Mouse (Mus musculus): ENCODE measurements at regions not wholly inside any gene's neighbourhood (a gene's known extent, or its start where the extent isn't known, plus 50 kb on each side); places are given as distances from the start of the nearest gene placed in this dataset.

DNA sequence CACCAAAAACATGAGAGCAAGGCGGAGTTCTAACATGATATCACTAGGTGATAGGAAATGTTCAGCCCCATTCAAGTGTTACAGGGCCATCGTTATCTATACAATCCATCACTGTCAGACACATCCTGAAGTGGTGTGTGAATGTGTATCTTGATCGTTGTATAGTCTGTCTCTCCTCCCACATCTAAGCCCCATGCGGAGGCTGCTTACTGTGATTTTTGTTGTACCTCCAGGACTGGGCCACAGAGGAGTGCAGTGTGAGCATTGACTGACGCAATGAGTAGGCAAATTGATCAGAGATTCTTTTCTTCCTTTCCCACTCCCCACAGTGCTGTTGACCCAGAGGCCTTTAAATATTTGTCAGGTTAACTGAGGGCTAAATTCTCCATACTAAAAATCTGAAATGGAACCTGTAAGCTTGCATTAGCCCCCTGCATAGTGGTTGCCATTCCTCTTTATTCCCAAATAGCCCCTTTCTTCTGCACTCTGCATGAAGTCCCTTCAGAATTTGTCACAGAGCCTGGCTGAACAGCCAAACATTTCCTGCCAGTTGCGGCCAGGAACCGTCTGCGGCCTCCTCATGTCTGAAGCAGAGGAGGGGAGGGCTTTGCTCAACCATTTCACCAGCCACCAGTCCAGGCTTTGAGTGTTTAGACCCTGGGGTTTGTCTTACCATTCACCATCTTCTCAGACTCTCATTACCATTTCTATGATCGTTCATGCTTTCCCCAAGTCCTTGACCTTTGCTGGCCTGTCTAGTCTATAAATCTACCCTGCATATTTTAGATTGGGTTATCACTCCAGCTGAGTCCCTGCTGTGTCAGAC is 119.3 kb downstream of the Ttc8 start:
- no peak for DNase-seq (ENCODE audit: low read depth, low spot score)

DNA sequence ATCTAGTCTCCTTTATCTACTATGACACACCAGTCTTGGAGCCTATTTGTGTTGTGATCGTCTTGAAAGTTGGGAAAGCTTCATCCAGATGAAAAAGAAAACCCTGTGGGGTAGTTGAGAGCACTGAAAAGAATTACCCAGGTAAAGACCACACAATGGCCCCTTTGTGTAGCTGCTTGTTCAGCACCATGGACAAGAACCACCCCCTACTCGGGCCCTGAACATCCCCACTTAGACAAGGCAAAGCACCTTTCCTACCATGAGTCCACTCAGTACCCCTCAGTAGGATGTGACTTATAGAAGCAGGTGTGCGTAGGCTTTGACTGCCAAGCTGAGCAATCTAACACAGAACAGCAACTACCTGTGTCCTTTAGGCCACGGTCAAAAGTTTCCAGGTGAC is 121.2 kb downstream of the Ttc8 start:
- no peak for DNase-seq (ENCODE audit: low read depth, low spot score)

DNA sequence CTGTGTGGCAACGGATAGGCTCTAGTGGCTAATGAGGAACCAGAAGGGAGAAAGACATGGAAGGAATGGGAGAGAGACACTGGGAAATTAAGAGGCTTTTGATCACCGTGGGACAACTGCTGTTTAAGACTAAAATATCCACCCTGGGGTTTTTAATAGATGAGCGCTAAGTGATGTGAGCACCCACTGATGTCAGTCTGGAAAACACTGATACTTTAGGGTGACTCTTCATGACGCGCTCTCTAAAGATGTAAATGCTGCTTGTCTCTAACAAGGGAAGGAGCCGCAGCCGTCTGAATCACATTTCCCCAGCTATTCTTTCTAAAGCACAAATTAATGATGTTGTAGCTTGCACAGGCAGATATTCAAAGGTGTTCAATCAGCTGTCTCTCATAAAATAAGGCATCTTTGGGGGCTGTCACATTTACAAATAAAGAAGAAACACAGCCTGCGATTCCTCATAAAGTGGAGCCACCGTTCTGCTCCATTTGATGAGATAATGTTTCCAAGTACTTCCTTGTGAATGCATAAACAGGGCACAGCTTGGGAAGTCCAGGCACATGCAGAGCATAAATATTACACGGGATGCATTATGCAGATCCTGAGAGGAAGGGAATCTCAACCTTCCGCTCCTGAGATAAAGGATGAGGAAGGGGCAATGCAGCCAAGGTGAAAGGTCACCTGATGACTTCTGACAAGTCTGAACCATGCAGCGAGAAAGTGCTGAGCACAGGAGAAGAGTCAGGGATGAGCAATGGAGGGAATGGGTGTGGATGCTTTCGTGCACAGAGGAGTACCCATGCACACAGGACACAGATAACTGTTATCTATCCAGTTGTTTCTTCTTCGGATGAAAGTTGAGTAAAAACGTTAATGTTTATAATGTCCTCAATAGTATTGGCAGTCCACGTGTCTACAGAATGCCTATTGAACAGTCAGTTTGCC is 122.8 kb downstream of the Ttc8 start:
- DNase-seq (ENCODE audit: low read depth, low spot score) = no peak

DNA sequence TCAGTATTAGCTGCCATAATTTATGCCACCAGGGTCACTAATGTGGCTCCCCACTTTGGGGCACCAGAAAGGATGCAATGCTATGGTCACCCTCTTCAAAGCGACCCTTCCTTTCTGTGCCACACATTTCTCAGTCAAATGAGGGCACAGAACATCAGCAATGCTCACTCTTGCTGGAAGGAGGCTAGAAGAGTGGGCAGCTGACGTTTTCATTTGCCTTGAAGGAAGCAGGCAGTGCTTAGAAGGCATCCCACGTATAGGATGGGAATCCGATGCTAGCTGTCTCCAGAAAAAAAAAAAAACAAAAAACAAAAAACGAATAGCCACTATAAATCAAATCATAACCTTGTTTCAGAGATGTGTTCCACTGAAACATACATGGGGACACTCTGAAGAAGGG is 124.1 kb downstream of the Ttc8 start:
- no peak for DNase-seq (ENCODE audit: low read depth, low spot score)

DNA sequence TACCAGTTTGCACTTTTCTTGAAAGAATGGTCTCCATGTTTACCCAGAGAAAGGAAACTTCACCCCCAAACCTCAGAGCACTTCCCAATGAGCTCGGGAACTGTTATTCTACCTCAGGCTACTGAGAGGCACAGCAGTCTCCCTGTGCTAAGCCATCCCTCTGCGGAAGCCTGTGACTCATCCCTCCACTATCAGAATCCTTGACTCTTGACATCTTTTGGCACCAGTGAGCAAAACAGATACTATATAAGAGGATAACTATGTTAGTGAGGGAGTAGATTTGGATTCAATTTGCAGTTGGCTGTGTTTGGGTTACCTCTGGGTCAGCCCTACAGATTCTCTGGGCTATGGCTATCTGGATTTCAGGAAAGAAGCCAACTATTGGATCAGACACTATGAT is 130.1 kb downstream of the Ttc8 start:
- no peak for DNase-seq (ENCODE audit: low read depth, low spot score)

DNA sequence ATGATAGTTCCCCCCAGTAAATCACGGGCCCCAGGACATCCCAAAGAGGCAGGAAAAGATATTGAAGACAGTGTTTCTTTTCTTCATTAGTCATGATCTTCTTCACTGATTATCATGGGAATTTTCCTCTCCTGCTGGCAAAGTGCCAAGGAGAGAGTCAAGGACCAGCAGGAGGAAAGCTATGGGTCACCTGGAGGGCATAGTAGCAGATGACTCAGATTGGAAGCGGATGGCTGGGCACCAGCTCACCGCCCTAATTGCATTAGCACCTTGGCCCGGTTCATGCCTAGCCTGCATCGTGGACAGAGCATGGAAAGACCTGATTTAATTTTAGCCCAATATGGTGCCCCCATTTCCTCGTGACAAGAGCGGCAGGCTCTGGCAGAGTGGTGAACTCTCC is 132.2 kb downstream of the Ttc8 start:
- DNase-seq (ENCODE audit: low read depth, low spot score) = no peak

DNA sequence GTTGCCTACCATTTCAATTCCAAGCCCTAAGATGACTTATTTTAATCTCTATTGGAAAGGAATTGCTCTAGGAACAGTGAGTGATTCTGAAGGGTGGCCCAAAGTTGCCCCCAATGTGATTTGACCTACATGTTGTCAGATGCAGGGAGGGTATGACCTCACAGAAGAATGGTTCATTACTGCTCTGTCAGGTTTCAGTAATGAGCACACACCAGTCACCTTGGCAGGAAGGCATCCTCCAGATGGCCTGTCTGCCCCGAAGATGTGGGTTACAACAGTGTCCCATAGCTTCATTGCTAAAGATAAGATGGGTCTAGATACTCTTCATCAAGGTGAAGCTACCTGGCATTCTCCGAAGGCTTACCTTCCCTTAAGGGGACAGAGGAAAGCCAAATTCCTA is 137.1 kb downstream of the Ttc8 start:
- no peak for DNase-seq (ENCODE audit: low read depth, low spot score)

DNA sequence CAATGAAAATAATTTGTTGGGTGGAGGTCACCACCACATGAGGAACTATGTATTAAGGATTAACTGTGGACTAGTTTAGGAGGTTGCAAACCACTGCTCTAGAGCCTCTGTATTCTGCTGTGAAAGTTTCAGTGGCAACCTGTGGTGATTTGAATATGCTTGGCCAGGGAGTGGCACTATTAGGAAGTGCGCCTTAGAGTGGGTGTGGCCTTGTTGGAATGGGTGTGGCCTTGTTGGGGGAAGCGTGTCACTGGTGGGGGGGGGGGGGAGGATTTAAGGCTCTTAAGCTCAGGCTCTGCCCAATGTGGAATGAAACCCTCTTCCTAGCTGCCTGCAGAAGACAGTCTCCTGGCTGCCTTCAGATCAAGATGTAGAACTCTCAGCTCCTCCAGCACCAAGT is 138.5 kb downstream of the Ttc8 start:
- no peak for DNase-seq (ENCODE audit: low read depth, low spot score)

DNA sequence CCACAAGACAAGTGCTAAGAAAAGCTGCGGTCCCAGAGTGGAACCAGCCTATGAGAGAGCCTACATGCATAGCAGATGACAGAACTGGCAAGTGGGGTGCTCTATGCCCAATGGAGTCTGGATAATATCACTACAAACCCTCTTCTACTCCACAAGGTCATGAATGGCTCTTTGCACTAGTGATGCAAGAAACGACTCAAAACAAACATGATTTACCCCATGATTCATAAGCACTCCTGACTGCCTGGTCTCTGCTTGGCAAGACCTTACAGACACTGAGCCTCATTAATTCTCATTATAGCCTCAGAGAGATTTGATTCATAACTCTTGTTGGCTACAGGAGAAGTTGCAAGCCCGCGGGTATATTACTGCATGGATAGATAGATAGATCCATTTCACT is 139.1 kb downstream of the Ttc8 start:
- DNase-seq (ENCODE audit: low read depth, low spot score) = no peak

DNA sequence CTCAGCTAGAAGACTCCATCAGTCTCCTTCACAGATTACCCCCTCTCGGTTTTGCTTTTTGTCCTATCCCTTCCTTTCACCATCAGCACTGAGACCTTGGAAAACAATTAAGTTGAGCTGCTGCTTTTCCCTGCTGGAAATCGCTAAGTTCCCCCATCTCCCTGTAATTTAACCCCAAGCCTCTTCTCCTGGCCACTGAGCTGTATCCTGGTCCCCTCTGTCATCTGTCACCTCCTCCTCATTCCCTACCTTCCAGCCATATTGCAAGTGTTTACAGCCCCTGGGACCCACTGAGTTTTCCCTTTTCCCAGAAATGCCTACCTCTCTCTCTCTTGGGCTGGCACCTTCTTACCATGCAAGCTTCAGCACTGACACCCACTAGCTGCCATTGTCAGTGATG is 140.3 kb downstream of the Ttc8 start:
- DNase-seq (ENCODE audit: low read depth, low spot score) = no peak

DNA sequence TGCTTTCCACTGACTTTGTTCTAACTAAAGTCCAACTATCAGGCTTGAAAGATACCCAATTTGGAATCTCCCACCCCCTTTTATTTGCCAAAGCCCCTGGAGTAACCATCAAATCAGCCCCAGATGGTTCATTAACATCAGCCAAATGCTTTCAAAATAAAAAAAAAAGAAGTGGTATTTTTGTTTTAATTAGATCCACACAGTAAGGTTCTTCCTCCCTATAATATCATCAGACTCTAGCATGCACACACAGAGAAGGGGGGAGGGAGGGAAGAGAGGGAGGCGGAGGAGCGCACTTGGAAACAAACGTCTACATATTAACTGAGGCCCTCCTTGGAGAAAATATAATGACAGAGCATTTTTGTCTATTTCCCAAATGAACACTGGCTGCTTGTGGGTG is 143.1 kb downstream of the Ttc8 start:
- DNase-seq (ENCODE audit: low read depth, low spot score) = no peak

DNA sequence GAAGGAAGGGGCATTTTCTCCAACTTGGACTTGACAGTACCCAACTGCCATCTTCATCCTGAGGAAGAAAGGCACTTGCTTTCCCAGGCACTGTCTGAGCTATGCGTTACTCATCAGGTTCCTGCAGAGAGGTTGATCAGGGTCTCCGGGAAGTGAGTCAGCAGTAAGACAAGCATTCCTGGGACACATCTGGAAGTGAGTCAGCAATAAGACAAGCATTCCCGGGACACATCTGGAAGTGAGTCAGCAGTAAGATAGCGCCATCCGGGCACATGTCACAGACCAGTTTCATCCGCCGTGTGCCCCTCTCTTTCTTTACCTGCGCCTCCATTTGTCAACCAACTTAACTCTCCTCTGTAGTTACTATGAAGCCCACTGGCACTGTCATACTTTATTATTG is 143.5 kb downstream of the Ttc8 start:
- DNase-seq (ENCODE audit: low read depth, low spot score) = no peak

DNA sequence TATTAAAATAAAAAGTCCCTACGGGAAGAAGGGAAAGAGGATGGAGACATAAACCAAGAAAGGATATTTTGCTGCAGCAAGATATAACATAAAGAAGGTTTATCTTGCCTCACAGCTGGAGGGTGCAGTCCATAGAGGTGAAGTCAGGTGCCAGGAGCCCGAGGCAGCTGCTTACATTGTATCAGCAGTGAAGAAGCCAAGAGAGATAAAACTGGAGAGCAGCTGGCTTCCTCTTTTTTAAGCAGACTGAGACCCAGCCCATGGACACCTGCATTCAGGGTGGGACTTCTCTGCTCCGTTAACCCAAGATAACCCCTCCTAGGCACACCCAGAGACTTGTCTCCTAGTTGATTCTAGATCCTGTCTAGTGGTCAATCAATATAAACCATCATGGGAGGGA is 147.6 kb downstream of the Ttc8 start:
- DNase-seq (ENCODE audit: low read depth, low spot score) = no peak

DNA sequence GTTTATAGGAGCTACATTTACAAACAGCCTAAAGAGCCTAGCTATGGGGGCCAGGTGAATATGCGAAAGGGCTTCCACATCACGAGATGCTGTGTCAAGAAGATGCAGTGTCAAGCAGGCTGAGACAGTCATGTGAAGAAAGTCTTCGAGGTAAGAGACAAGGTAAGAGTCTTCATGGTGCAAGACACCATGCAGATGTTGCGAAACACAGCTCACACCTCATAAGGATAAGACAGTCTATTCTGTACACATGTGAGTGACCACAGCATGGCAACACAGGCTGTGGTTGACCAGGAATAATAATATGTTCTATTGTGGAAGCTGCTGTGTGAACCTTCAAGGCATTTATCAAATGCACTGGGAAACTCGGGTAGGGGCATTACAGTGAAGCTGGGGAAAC is 153.4 kb downstream of the Ttc8 start:
- DNase-seq (ENCODE audit: low read depth, low spot score) = no peak

DNA sequence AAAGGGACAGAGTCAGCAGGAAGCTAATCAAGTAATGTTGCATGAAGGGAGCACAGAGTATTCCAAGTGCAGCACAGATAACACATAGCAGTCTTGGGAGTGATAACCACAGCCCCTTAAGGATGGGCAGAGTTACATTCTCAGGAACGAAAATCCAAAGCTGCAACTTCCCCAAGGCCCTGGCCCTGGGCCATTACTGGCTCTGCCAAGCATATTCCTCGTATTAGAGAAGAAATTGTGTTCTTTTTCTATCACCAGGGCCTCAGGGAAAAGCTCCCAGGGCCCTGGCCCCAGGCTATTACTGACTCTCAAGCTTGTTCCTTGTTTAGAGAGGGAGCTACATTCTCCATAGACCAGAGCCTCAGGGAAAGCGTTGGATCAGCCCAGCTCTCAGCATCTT is 157.0 kb downstream of the Ttc8 start:
- DNase-seq (ENCODE audit: low read depth, low spot score) = no peak

DNA sequence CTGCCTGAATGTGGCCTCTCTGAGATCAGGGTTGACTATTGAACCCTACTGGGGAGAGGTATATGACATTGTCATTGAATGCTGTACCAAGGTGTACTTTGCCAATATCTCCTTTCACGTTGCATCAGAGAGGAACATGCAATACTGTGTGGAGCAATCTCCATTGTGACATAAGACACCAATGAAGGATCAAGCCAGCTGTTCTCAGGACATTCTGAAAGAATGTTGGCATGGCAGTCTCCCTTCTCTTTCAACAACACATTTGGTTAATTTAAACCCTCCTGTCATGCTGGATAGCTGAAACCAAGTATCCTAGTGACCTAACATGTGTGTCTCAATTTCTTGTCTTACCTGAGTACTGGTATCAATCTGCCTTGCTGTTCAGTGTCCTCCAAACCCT is 159.5 kb downstream of the Ttc8 start:
- DNase-seq (ENCODE audit: low read depth, low spot score) = no peak

DNA sequence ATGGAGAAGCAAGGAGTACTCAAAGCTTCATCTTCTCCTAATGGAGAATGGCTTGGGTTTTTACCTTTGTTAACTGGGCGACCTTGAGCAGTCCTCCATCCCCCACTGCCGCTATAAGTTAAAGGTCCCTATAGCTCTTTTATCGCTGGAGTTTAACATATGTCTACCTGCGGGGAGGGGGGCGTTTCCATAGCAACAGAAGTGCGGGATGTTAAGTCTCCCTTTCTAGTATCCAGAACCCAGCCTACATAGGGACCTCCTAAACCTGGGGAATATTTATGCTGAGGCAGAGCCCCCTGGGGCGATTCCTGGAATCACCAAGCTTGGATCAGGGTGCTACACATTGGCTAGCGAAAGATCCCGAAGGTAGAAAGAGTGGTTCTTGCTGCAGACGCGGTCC is 163.2 kb downstream of the Ttc8 start:
- DNase-seq (ENCODE audit: low read depth, low spot score) = no peak

DNA sequence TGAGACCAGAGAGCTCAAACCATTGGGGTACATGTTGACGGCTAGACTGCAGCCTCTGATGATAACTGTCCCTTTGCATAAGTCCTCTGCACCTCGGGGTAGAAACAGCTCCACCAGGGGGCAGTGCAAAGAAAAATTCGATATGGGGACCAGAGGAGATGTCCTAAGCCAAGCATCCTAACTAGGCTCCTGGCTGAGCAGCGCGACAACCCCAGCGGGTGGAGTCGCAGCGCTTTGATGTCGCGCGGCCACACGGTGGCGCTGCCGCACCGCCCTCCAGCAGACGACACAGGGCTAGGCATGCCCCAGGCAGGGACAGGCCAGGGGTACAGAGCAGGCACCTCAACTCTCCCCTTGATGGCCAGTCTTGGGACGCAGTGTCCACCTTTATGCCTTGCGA is 163.8 kb downstream of the Ttc8 start:
- DNase-seq (ENCODE audit: low read depth, low spot score) = peak; percentile 92

DNA sequence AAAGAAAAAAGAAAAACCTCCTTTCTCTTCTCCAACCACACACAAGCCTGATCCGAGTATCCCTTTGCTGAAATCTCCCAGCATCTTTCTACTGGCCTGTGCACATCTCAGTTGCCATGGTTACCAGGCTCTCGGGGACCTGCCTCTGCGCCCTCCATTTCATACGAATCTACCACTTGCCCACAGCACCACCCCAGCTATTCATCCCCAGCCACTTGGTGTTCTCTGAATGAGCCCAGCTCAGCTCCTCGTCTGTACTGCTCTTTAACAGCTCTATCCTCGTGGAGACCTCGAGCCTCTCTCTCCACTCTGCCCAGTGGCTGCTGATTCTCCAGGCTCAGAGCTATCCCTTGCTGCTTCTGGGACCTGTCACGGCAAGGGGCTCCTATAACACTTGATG is 166.9 kb downstream of the Ttc8 start:
- DNase-seq (ENCODE audit: low read depth, low spot score) = no peak

DNA sequence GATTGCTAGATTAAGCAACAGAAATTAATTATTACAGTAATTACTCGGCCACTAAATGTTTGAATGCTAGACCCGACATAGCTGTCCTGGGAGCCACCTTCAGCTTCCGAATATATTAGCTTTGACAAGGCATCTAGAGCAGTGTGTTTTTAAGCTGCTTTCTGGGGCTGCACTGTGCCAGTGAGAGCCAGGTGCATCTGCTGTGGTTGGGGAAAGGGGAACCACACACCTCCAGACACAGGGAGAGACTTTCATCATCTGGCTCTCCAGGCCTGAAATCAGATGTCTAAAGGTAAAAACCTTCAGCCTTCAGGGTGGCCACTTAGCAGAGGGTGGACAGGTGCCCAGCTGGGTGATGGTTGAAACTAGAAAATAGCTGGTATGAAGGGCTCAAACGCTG is 171.4 kb downstream of the Ttc8 start:
- DNase-seq (ENCODE audit: low read depth, low spot score) = no peak

DNA sequence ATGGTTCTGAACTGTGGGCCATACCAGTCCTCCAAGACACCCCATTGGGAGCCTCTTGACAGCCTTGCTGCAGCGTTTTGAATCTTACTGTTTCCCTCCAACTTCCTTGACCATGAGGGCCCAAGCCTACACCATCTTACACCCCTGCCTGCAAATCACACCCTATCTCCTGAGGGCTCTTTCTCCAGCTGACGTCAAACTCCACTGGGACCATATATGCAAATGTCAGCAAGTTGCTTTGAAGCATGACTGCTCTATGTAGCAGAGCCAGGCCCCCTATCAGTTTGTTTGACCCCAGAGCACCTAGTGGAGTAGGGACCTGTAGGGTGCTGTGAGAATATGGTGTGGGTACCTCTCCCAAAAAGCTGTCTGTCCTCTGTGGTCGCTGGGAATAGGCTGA is 172.8 kb downstream of the Ttc8 start:
- no peak for DNase-seq (ENCODE audit: low read depth, low spot score)

DNA sequence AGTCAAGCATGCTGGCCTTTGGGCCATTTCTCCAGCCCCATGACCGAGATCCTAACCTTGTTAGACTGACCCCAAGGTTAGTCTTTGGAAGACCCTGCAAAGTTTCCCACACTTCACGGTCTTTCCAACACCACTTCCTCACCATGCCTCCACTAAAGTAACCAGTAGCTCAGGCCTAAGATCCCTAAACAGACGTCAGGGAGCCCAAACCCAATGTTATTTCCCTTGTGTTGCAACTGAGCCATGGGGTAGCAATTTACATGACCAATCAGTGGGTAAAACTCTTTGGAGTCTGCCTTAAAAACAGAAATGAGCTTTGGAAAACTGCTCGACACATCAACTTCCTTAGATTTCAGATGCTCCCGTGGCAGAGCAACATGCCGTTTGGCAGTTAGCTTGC is 173.6 kb downstream of the Ttc8 start:
- DNase-seq (ENCODE audit: low read depth, low spot score) = no peak
